Mouse (Mus musculus): Measurements from ENCODE around the gene Serpina3n. TPM values are rescaled to one million over a fixed set of nuclear protein-coding genes. Genes with fewer than 3 reads are reported as not detected.

The Serpina3n gene
- polyA plus RNA-seq, 1 experiment from 2014 or later = 0.09 TPM

DNA sequence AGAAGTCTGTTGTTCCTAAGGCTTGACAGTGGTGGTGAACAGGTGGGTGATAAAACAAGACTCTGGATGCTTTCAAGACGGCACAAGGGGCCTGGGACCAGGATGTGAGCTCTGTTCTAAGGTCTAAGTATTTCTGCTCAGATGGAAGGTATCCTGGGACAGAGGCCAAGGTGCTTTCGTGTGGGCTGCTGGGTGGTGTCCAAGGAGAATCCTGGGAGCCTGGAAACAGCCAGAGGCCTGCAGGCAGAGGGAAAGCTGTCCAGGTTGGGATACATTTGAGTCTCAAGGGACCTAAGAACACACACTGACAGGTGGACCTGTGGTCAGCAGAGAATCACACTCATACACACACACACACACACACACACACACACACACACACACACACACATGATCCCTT, 8.0 kb downstream of the Serpina3n start:
- 66% methylated on average over 2 of the region's 2 CpGs for WGBS
- no peaks in the 10 kb centered on the region for H3K36me3 ChIP-seq
- H3K4me2 ChIP-seq (replicated peaks) = no peak overlapping the region
- no peaks in the 10 kb centered on the region for H3K4me1 ChIP-seq
- no peak for ATAC-seq (ENCODE audit: low FRiP score, low read depth)
- H3K27ac ChIP-seq = no peak overlapping the region
- H3K27me3 ChIP-seq (replicated peaks) = no peaks in the 10 kb centered on the region
- H3K4me3 ChIP-seq = no peak overlapping the region
- H3K9ac ChIP-seq = no peak overlapping the region
- no peaks in the 10 kb centered on the region for H3K9me3 ChIP-seq

DNA sequence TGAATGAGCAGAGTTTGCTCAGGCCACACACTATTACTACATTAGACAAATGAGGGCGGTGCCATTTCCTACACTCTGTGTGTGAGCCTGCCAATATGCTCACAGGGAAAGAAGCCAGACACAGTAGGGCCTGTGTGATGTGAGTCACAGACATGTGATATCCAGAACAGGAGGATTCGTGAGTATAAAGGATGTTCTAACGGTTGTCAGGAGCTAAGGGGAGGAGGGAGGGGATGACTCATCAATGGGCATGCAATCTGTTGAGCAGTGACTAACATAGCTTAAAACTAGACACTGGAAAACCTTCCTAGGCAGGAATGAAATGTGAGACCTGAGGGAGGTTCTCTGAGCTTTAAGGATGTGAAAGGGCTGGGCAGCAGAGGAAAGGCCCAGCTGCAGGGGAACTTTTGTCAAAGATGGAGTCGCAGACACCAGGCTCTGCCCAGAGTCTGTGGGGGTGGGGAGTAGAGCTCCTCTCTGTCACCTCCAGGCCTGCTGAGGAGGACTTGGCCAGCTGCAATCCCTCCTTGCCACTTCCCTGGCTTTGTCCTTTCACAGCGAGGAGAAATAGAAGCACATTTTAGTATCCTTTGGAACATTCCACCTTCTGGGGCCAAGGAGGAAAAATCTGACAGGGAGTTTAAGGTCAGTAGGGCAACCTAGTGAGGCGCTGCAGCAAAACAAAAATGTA, 9.2 kb downstream of the Serpina3n start:
- 60% methylated on average over 6 of the region's 6 CpGs for WGBS
- Histone ChIP-seq H3K4me2 (replicated peaks) (no peak overlapping the region), H3K27ac (no peak overlapping the region), H3K4me3 (no peak overlapping the region), H3K27me3 (replicated peaks) (no peaks in the 10 kb centered on the region), H3K4me1 (no peaks in the 10 kb centered on the region), H3K9ac (no peak overlapping the region), H3K36me3 (no peaks in the 10 kb centered on the region), H3K9me3 (no peaks in the 10 kb centered on the region)
- no peak for ATAC-seq (ENCODE audit: low FRiP score, low read depth)

DNA sequence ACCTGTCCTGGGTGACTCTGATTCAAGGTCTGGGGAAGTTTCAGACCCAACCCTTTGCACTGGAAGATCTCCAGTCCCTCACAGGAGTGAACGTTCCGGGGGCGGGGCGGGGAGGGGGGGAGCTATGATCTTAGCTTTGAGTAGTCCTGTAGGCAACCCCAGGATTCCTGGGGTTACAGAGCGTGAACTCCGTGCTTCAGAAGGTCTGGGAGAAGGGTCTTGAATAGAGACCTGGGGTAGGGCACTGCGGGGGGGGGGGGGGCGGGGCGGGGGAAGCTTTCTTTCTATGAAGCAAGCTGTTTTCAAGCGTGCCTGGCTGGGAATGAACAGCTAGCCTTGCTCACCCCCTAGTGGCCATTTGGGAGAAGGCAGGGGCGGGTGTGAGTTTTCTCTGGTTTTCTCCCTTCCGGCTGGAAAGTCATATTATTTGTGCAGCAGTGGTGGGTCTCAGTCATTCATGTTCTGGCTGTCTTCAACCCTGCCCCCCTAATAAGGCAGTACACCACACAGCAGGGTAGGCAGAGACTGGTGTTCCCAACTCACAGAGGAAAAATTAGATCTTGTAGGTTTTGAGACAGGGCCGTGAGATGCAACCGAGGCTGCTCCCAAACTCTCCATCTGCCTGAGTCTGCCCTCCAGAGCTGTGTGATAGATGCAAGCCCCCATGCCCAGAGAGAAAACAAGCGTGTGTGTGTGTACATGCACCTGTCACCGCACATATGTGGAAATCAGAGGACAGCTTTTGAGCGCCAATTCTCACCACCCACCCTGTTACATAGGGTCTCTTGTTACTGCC, 12.0 kb downstream of the Serpina3n start:
- Histone ChIP-seq H3K9me3 (no peaks in the 10 kb centered on the region), H3K4me2 (replicated peaks) (peak overlapping the region; percentile 56), H3K4me1 (no peaks in the 10 kb centered on the region), H3K9ac (no peak overlapping the region), H3K36me3 (no peaks in the 10 kb centered on the region), H3K27ac (no peak overlapping the region), H3K27me3 (replicated peaks) (no peaks in the 10 kb centered on the region), H3K4me3 (peak overlapping the region; percentile 23)
- ATAC-seq (ENCODE audit: low FRiP score, low read depth) = peak; percentile 71
- 23% methylated on average over 14 of the region's 17 CpGs for WGBS

DNA sequence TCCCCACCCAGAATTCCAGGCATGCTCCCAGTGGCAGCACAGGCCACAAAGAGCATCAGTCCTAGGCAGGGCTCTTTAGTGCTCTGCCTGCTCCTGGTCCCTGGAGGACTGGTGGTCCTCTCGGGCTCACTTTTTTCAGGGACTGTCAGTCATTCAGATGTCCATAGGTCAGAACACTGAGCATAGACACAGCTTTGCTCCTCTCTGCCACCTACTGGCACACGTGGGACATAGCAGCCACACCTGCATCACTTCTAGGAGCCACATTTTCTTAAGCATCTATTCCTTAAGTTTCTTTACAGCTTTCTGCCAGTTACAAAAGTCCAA, 12.6 kb downstream of the Serpina3n start:
- no peaks in the 10 kb centered on the region for H3K36me3 ChIP-seq
- H3K27me3 ChIP-seq (replicated peaks) = no peaks in the 10 kb centered on the region
- WGBS = 7% methylated on average over 2 of the region's 2 CpGs
- no peaks in the 10 kb centered on the region for H3K9me3 ChIP-seq
- H3K4me2 ChIP-seq (replicated peaks) = no peak overlapping the region
- no peak overlapping the region for H3K4me3 ChIP-seq
- H3K9ac ChIP-seq = no peak overlapping the region
- no peak overlapping the region for H3K27ac ChIP-seq
- ATAC-seq (ENCODE audit: low FRiP score, low read depth) = peak; percentile 54
- no peaks in the 10 kb centered on the region for H3K4me1 ChIP-seq

DNA sequence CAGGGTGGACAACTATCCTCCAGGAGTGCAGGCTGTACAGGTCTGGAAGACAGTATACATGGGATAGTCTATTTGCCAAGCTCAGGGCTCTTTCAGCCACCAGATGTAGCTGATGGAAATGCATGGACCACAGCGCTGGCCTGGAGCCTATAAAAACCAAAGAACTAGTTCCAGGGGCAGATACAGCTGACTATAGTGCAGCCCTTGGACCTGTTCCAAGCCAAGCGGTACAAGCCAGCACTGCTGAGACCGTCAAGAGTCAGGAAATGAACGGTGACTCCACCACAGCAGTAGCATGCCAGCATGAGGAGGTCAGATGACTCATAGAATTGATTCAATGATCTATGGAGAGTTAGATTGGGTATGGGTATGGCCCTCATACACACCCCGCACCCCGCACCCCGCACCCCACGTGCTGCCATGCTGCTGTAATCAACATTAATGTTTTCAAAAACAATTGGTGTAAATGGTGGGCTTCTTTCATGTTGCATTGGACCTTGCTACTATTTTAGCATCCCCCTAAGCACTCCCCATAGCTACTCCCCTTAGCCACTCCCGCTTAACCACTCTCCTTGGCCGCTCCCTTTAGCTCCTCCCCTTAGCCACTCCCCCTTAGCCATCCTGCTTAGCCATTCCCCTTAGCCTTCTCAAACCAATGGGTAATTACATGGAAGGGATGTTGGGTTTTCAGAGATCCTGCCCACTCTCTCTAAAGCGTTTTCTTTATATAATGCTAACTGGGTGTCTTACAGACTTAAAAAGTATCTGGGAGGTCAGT, 16.3 kb downstream of the Serpina3n start:
- Histone ChIP-seq H3K4me1 (no peaks in the 10 kb centered on the region), H3K9ac (no peak overlapping the region), H3K27ac (no peak overlapping the region), H3K9me3 (no peaks in the 10 kb centered on the region), H3K36me3 (no peaks in the 10 kb centered on the region), H3K4me3 (no peak overlapping the region), H3K4me2 (replicated peaks) (no peak overlapping the region), H3K27me3 (replicated peaks) (no peaks in the 10 kb centered on the region)
- ATAC-seq (ENCODE audit: low FRiP score, low read depth) = no peak
- WGBS = 78% methylated on average over 11 of the region's 11 CpGs

DNA sequence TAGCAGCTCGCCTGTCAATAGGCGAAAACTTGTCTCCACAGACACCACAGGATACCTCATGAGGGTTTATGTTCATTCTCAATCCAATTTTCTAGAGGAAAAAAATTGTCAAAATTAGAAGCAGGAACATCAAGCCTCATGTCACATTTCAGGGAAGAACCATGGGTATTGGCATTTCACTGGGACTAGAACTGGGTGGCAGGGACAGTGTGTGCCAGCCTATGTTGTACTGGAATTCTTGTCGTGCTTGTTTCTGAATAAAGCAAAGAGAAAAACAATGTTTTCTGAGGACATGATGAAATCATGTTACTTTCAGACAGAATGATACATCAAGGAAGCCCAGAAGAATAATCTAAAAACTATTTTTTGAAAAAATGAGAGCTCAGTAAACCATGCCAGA, 19.1 kb downstream of the Serpina3n start:
- Histone ChIP-seq H3K4me1 (no peaks in the 10 kb centered on the region), H3K9ac (no peak overlapping the region), H3K4me2 (replicated peaks) (no peak overlapping the region), H3K4me3 (no peak overlapping the region), H3K27me3 (replicated peaks) (no peaks in the 10 kb centered on the region), H3K36me3 (no peaks in the 10 kb centered on the region), H3K27ac (no peak overlapping the region), H3K9me3 (no peaks in the 10 kb centered on the region)
- ATAC-seq (ENCODE audit: low FRiP score, low read depth) = no peak
- WGBS = 82% methylated on average over 3 of the region's 3 CpGs

DNA sequence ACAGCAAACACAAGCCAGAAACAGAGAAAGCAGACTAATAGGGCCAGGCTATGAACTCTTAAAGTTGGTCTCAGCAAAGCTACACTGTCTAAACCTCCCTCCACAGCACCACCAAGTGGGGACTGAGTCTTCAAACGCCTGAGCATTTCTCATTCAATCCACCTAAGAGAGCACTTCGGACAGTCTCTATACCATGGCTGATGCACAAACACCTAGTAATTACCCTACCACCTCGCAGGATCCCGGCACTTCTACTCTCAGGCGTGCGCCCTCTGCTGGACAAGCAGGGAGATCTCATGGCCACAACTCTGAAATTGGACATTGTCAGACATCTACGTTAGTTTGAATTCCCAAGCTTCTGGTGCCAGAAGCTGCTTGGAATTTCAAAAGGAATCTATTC, 20.4 kb downstream of the Serpina3n start:
- H3K9me3 ChIP-seq = no peaks in the 10 kb centered on the region
- no peaks in the 10 kb centered on the region for H3K36me3 ChIP-seq
- H3K4me3 ChIP-seq = no peak overlapping the region
- H3K4me2 ChIP-seq (replicated peaks) = no peak overlapping the region
- WGBS = 11% methylated on average over 7 of the region's 7 CpGs
- H3K27me3 ChIP-seq (replicated peaks) = no peaks in the 10 kb centered on the region
- no peak overlapping the region for H3K27ac ChIP-seq
- no peaks in the 10 kb centered on the region for H3K4me1 ChIP-seq
- H3K9ac ChIP-seq = no peak overlapping the region
- peak; percentile 63; the same call in 1 of the 2 replicates for ATAC-seq (ENCODE audit: low FRiP score, low read depth)

DNA sequence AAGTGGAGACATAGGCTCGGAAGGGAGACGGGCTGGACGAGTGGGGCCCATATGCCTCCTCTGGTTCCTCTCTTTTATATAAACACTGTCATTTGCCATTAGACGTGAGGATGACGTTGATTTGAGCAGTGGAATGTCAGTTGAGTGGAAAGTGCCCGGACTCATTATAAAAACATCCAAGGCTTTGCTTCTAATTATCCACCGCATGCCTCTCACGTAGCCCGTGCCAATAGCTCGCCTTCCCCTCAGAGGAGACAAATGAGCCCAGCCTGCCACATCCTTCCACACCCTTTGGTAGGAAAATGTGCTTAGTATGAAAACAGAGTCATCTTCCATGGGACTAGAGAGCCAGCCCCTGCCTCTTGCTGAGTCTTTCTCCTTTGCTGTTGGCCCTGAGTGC, 24.8 kb downstream of the Serpina3n start:
- Histone ChIP-seq H3K36me3 (no peaks in the 10 kb centered on the region), H3K9me3 (no peaks in the 10 kb centered on the region), H3K9ac (no peak overlapping the region), H3K4me3 (no peak overlapping the region), H3K27me3 (replicated peaks) (no peaks in the 10 kb centered on the region), H3K27ac (no peak overlapping the region), H3K4me1 (no peaks in the 10 kb centered on the region; the same call in 1 of the 2 replicates), H3K4me2 (replicated peaks) (no peak overlapping the region)
- WGBS = 72% methylated on average over 10 of the region's 10 CpGs
- no peak for ATAC-seq (ENCODE audit: low FRiP score, low read depth)

DNA sequence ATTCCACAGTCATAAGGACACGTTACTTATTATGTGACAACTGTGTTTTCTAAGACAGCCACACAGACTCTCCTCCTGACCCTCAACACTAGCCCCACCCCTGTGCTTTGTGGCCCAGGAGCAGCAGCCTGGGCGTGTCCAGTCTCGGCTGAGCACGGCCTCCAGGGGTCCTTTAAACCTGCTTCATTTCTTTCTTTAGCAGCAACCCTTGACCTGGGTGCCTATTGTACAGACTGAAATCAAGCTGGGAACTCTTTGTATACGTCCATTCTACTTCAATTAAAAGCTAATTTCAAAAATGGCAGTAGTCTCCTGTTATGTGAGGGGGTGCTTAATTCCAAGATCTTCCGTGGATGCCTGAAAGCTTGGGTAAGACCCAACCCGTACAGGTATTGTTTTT, 26.7 kb downstream of the Serpina3n start:
- Histone ChIP-seq H3K27me3 (replicated peaks) (no peaks in the 10 kb centered on the region), H3K4me1 (no peaks in the 10 kb centered on the region; the same call in 1 of the 2 replicates), H3K9ac (no peak overlapping the region), H3K9me3 (no peaks in the 10 kb centered on the region), H3K4me3 (no peak overlapping the region), H3K4me2 (replicated peaks) (no peak overlapping the region), H3K27ac (no peak overlapping the region), H3K36me3 (no peaks in the 10 kb centered on the region)
- WGBS = 24% methylated on average over 7 of the region's 7 CpGs
- 0 out of 2 replicates have a peak, but pooled peaks have one; percentile 19 for ATAC-seq (ENCODE audit: low FRiP score, low read depth)

DNA sequence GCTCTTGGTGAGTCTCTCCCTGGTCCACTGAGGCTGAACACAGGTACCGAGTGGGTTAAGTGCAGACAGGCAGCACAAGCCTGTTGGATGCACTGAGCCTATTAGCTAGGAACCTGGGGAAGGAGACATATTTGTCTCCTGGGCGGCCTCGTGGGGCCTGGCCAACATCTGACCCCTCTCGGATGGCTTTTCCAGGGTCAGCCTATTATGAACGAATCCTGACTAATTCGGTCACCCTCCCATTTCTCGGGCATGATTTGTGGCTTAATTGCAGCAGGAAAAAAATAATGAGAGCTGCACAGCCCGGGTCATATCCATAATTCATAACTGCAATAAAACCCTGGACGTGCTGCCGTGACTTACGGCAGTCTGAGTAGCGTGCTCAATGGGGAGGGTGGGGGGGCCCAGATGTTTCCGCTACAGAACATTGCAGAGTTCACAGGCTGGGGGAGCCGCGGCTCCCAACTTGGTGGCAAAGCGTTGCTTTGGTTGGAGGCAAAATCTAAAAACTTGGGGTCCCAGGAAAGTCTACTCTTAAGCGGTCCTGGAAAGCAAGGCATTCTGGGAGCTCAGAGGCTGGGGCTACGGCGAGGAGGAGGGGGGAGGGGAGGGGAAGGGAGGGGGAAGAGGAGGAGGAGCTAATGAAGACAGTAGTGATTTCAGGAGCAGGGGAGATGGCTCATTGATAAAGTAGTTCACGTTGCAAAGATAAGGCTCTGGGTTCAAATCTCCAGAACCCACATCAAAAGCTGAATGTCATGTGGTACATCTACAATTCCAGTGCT, 27.6 kb downstream of the Serpina3n start:
- H3K36me3 ChIP-seq = no peaks in the 10 kb centered on the region
- peak; percentile 69 for ATAC-seq (ENCODE audit: low FRiP score, low read depth)
- WGBS = 61% methylated on average over 20 of the region's 20 CpGs
- no peaks in the 10 kb centered on the region; the same call in 1 of the 2 replicates for H3K4me1 ChIP-seq
- no peaks in the 10 kb centered on the region for H3K9me3 ChIP-seq
- no peak overlapping the region for H3K4me3 ChIP-seq
- H3K27me3 ChIP-seq (replicated peaks) = no peaks in the 10 kb centered on the region
- peak overlapping the region; percentile 30 for H3K4me2 ChIP-seq (replicated peaks)
- H3K9ac ChIP-seq = no peak overlapping the region
- H3K27ac ChIP-seq = no peak overlapping the region; the same call in 1 of the 2 replicates

DNA sequence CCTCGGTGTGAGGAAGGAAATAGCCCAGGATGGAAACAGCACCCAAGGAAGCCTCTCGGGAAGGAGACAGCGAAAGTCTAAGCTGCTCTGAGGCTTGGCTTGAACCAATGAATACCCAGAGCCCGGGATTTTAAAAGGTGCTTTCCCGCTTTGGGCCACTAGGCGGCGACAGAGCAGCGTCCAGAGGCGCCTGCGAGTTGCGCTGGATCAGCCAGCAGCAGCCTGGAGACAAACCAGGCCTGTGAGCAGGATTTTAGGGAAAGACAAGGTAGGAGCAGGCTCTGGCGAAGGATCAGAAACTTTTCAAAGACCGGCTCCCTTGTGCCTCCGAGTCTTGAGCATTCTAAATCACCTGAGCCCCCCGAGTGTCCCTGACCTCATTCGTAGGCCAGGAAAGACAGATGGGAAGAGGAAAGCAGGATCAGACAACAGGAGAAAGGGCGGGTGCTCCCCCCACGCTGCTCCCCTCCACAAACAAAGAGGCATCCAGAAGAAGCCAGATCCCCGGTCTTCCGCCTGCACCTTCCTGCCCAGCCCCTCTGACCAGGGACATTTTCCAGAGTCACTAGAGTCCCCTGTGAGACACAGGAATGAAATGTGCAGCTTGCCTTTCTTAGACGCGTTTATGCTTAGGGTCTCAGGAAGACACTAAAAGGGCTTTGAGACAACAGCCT, 33.7 kb downstream of the Serpina3n start:
- no peak overlapping the region for H3K4me2 ChIP-seq (replicated peaks)
- peaks cover 5% of the 10 kb centered on the region; the same call in 1 of the 2 replicates for H3K4me1 ChIP-seq
- whole genome bisulfite sequencing = 11% methylated on average over 22 of the region's 22 CpGs
- no peaks in the 10 kb centered on the region for H3K9me3 ChIP-seq
- ATAC-seq (ENCODE audit: low FRiP score, low read depth) = peak; percentile 71
- H3K9ac ChIP-seq = no peak overlapping the region
- H3K4me3 ChIP-seq = no peak overlapping the region
- H3K27ac ChIP-seq = no peak overlapping the region
- no peaks in the 10 kb centered on the region for H3K36me3 ChIP-seq
- 0 out of 2 replicates have a peak, but pooled peaks cover 3% of the 10 kb centered on the region for H3K27me3 ChIP-seq (replicated peaks)

All from neural tube, embryonic 12.5 days (tissue).